Mouse (Mus musculus): ENCODE measurements around the gene Hist1h3a.
"Not testable (repeated sequence)": the region's sequence is repeated elsewhere in the genome, so short reads cannot be mapped to it uniquely, and the experiment has no call there.

Hist1h3a gene

DNA sequence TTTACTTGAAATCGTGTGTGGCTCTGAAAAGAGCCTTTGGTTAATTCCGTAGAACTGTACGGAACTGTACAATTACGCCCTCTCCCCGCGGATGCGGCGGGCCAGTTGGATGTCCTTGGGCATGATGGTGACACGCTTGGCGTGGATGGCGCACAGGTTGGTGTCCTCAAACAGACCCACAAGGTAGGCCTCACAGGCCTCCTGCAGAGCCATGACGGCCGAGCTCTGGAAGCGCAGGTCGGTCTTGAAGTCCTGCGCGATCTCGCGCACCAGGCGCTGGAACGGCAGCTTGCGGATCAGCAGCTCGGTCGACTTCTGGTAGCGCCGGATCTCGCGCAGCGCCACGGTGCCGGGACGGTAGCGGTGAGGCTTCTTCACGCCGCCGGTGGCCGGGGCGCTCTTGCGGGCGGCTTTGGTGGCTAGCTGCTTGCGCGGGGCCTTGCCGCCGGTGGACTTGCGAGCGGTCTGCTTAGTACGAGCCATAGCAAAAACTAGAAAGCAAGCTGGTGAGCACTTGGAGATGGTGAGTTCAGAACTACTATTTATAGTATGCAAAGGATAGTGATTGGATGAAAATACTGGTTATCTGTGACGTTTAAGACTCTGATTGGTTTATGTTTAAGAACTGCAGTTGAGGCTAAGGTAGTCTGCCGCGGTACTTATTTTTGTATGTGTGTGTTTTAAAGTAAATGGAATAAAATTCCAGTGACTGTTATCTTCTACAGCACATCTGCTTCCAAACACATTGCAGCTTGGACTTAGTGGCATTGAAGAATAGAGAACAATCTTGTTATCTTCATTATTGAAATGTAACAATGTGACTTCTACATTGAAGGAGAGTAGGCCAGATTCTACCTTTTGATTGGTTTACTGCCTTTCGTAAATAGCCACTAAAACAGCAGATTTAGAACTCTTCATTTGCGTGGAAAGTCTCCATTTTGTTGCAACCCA lies at the start of gene Hist1h3a:
Gene Hist1h3a (minus strand): TSS at position 516 of the 951 bp plus-strand sequence.
- peak; percentile 73 for ATAC-seq (ENCODE audit: low TSS enrichment)

- ATAC-seq (ENCODE audit: low TSS enrichment) = no peak
Measured at GRCm38 (mm10) chr13:23806422-23807052, 44.4 kb upstream of the Hist1h3a start, which contains the start of gene Slc17a2. Slc17a2 (plus strand) TSS chr13:23806993.

DNA sequence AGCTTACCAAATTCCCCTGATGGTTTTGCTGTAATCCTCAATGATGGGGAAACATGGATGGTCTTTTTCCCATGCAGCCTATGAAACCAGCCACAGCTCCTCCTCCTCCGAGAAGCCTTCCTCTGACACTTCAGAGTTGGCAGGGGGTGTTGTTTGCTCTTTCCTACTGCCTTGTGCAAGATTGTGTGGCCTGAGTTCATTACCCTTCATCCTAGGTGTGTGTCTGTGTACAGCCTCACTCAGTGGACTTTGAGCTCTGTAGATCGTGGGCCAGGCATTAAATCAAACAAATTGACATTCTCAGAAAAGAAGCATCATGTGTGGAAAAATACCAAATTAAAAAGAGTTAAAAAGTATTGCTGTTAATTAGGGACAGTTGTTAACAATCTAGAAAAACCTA lies 42.3 kb upstream of the Hist1h3a start:
- no peak for ATAC-seq (ENCODE audit: low TSS enrichment)

- no peak for ATAC-seq (ENCODE audit: low TSS enrichment)
Measured at GRCm38 (mm10) chr13:23799405-23799804, 37.2 kb upstream of the Hist1h3a start.

- peak; percentile 95 for ATAC-seq (ENCODE audit: low TSS enrichment)
Measured at GRCm38 (mm10) chr13:23792520-23792919, 30.3 kb upstream of the Hist1h3a start.

GRCm38 (mm10) chr13:23779025-23779424 lies 16.8 kb upstream of the Hist1h3a start:
- ATAC-seq (ENCODE audit: low TSS enrichment) = no peak

DNA sequence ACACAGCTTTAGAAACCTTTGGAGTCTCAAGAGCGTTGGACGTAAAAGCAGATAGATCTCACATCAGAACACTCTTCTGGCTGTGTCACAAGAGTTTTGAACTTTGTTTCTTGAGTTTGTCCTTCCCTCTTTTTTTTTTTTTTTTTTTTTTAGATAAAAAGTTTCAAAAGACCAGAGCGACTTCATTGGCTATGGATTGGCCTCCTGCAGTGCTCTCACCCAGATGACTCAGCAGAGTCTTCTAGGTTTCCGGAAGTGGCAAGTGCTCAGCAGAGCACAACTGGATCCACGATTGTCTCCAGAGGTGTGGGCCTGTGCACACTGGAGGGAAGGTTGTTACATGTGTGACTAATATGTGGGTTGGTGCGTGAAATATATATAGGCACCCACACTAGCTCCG lies 16.2 kb upstream of the Hist1h3a start:
- no peak for ATAC-seq (ENCODE audit: low TSS enrichment)

DNA sequence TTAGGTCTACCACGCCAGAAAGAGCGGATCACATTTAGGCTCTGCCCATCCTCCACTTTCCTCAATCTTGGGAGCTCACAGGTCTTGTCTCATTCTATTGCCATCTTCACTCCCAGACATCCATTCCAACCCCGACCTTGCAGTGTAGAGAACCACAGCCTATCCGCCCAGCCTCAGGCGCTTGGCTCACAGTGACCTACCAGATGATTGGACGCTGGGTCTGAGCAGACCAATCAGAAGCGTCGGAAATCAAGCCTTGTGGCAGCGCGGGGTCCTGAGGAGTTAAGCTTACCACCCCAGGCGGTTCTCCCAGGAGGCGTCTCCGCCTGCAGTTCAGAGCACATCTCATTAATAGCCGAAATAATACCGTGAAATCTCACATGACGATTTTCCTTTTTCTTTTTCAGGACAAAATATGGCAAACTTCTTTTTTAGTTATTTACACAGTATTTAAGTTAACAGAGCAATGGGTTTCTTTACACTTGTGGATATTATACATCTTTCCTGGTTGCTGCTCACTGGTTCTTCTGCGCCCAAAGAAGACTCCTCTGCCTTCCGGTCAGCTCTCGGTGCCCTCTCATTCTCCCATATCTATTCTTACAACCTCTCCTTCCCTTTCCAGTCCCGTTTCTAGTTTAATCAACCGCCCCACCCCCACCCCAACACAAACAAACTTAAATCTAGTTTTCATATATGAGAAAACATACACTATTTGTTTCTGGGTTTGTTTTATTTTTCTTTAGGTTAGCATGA lies 10.6 kb upstream of the Hist1h3a start:
- ATAC-seq (ENCODE audit: low TSS enrichment) = peak; percentile 91

- not testable (repeated sequence) for ATAC-seq (ENCODE audit: low TSS enrichment)
Measured at GRCm38 (mm10) chr13:23769613-23770012, 7.4 kb upstream of the Hist1h3a start, which contains the start of gene Trim38. Trim38 (plus strand) TSS chr13:23769913.

- no peak for ATAC-seq (ENCODE audit: low TSS enrichment)
Measured at GRCm38 (mm10) chr13:23768834-23769397, 6.7 kb upstream of the Hist1h3a start.

- ATAC-seq (ENCODE audit: low TSS enrichment) = no peak
Measured at GRCm38 (mm10) chr13:23766772-23767171, 4.6 kb upstream of the Hist1h3a start.

- no peak for ATAC-seq (ENCODE audit: low TSS enrichment)
Measured at GRCm38 (mm10) chr13:23765172-23765513, 3.0 kb upstream of the Hist1h3a start.

GRCm38 (mm10) chr13:23764324-23765171 lies 2.4 kb upstream of the Hist1h3a start:
- ATAC-seq (ENCODE audit: low TSS enrichment) = no peak

GRCm38 (mm10) chr13:23763586-23764323 lies 1.6 kb upstream of the Hist1h3a start, which contains the start of gene Hist1h1a:
Hist1h1a (plus strand) TSS chr13:23763666.
- peak; percentile 71 for ATAC-seq (ENCODE audit: low TSS enrichment)

DNA sequence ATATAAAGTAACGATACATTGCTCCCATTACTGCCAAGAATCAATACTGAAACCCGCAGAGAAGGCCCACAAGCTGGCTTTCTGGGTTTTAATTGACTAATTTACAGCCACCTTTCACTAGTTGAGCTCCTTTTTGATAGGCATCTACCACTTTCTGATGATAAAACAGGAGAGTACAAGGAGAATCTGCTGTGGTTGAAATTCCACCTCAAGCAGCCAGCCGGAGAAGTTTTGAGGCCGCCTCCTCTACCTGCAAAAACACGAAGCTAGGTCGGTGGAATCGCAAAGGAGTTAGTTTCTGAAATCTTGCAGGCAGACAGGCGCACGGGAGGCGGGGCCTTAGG lies 1.0 kb upstream of the Hist1h3a start:
- ATAC-seq (ENCODE audit: low TSS enrichment) = no peak

DNA sequence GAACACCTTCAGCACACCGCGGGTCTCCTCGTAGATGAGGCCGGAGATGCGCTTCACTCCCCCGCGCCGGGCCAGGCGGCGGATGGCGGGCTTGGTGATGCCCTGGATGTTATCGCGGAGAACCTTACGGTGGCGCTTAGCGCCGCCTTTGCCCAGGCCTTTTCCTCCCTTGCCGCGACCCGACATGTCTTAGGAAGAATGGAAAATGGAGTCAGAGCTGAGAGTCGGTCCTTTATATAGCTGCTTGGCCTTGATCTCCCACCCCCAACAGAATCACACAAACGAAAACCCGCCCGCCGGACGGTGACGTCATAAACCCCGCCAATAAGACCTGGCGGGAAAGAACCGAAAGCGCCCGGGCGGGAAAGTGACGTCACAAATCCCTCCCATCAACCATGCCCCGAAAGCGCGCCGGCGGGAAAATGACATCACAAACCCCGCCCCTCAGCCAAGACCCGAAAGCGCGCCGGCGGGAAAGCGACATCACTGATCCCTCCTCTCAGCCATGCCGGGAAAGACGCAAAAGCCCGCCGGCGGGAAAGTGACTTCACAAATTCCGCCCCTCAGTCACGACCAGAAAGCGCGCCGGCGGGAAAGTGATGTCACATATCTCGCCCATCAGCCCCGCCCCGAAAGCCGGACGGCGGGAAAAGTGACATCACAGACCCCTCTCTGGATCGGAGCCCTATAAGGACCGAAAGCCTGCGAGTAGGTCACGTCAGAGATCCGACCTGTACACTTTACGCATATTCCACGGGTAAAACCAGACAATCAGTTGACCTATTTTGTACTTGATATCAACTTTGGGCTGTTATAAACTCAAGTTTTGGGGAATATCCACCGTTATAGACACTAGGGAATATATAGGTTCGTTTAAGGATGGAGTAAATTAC lies 968 bp downstream of the Hist1h3a start, which contains the start of gene Hist1h4a:
Gene Hist1h4a (minus strand): TSS at position 259 of the 893 bp plus-strand sequence.
- ATAC-seq (ENCODE audit: low TSS enrichment) = peak; percentile 53

DNA sequence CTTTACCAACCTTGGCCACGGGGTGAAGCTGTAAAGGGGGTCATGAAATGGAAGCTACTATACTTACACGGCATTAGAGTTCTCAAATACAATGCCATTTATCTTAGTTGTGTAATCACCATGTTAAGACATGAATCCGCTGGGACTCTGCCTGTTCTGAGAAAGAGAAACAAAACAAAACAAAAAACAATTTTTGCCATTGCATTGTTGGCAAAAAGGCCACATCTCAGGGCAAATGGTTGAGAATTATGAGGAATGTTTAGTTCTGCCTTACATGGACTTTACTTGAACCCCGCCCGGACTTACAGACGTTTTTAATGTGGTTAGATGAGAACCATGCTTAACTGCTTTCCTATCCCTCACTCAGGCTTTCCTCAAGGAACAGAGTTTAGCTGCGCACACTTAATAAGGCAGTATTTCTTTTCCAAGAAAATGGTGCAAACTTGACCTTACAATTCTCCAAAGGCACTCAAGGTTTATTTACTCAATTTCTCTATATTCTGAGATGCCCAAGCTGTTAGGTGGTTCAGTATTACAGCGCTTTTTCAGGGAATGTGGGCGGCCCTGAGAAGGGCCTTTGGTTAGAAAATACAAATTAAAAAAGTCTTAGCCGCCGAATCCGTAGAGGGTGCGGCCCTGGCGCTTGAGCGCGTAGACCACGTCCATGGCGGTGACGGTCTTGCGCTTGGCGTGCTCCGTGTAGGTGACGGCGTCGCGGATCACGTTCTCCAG lies 1.8 kb downstream of the Hist1h3a start:
- ATAC-seq (ENCODE audit: low TSS enrichment) = no peak

DNA sequence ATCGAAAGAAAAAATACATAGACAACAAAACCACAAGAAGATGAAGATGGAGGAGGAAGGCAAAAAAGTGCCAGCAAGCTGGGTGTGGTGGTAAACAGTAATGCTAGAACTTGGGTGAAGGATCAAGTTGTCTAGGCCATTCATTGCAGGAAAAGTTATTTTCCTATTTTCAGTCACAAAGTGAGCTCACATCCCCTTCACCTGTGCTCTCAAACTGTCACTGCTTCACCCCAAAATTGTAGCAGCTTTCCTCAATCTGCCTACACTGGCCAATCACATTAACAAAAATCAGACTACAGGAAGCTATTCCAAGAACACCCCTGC lies 2.3 kb downstream of the Hist1h3a start:
- no peak for ATAC-seq (ENCODE audit: low TSS enrichment)
